Mouse (Mus musculus): ENCODE results near the gene Col12a1. TPM values are rescaled to one million over a fixed set of nuclear protein-coding genes. Genes with fewer than 3 reads are reported as not detected.
"Not testable (repeated sequence)": the region's sequence is repeated elsewhere in the genome, so short reads cannot be mapped to it uniquely, and the experiment has no call there.

Col12a1 gene
- polyA plus RNA-seq, 1 experiment from 2014 or later, result 191 TPM

- no peaks in the 10 kb centered on the region for H3K27me3 ChIP-seq
- no peak overlapping the region for H3K4me2 ChIP-seq
- H3K4me1 ChIP-seq, result no peaks in the 10 kb centered on the region
- no peak for ATAC-seq (ENCODE audit: insufficient number of reproducible peaks, low FRiP score, low TSS enrichment, low read depth)
- no peaks in the 10 kb centered on the region for H3K9me3 ChIP-seq
- 73% methylated on average over 1 of the region's 1 CpGs for WGBS
- no peak overlapping the region for H3K4me3 ChIP-seq
- no peak overlapping the region for H3K9ac ChIP-seq
- no peak overlapping the region for H3K27ac ChIP-seq
- H3K36me3 ChIP-seq, result peaks cover 38% of the 10 kb centered on the region
These were observed 32.6 kb downstream of the Col12a1 start for GRCm38 (mm10) chr9:79686049-79686448.

- Histone ChIP-seq H3K27me3 (no peaks in the 10 kb centered on the region), H3K4me1 (no peaks in the 10 kb centered on the region), H3K27ac (no peak overlapping the region), H3K4me2 (no peak overlapping the region), H3K9me3 (no peaks in the 10 kb centered on the region), H3K4me3 (no peak overlapping the region), H3K9ac (no peak overlapping the region), H3K36me3 (peaks cover 49% of the 10 kb centered on the region)
- ATAC-seq (ENCODE audit: insufficient number of reproducible peaks, low FRiP score, low TSS enrichment, low read depth), result no peak
- 79% methylated on average over 4 of the region's 4 CpGs for WGBS
These were observed 38.0 kb downstream of the Col12a1 start for GRCm38 (mm10) chr9:79680453-79681240.

GRCm38 (mm10) chr9:79668806-79669205 is 49.8 kb downstream of the Col12a1 start:
- not testable (repeated sequence) for H3K4me2 ChIP-seq; H3K27me3 ChIP-seq; H3K9ac ChIP-seq; ATAC-seq (ENCODE audit: insufficient number of reproducible peaks, low FRiP score, low TSS enrichment, low read depth); H3K4me1 ChIP-seq; H3K4me3 ChIP-seq; H3K27ac ChIP-seq; H3K9me3 ChIP-seq
- WGBS, result 91% methylated on average over 1 of the region's 1 CpGs
- H3K36me3 ChIP-seq, result peaks cover 42% of the 10 kb centered on the region

DNA sequence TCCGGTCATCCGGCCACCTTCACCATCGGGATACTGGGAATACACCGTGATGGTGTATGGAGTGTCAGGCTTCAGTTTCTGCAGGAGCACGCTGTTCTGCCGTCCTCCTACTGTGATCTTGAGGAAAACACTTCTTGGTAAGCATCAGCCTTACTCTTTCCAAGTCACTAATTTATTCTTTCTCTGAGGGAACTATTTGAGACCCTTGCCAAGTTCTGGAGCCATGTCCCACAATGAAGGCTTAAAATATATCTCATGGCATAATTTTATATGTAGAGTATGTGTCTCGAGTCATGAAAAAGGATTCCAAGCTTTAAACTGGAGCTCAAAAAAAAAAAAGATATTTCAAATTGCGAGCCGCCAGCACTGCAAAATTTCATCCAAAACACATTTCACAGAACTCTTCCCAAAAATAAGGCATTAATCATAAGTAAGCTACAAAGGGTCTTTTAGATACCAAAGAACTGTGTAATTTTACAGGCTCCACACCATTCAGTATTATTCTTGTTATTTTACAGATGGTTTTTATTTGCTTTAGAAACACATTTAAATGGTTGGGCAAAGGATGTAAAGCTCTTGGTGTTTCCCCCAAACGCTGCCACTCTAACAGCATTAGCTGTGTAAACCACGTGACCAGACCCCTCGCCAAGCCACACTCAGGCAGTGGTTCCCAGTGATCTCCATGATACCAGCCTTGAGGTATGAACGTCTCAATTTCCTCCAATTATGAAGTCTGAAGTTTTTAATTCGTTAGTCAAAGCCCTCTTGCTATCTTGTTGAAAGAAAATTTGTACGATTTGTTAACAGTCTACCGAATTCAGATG is 65.1 kb downstream of the Col12a1 start:
- H3K36me3 ChIP-seq, result peaks cover 39% of the 10 kb centered on the region
- peak overlapping the region; percentile 67; the same call in 1 of the 2 replicates for H3K27ac ChIP-seq
- H3K9me3 ChIP-seq, result no peaks in the 10 kb centered on the region
- no peak overlapping the region for H3K9ac ChIP-seq
- WGBS, result 52% methylated on average over 16 of the region's 16 CpGs
- H3K27me3 ChIP-seq, result no peaks in the 10 kb centered on the region
- peaks cover 5% of the 10 kb centered on the region; the same call in 1 of the 2 replicates for H3K4me1 ChIP-seq
- peak; percentile 75 for ATAC-seq (ENCODE audit: insufficient number of reproducible peaks, low FRiP score, low TSS enrichment, low read depth)
- H3K4me2 ChIP-seq, result no peak overlapping the region
- H3K4me3 ChIP-seq, result no peak overlapping the region

DNA sequence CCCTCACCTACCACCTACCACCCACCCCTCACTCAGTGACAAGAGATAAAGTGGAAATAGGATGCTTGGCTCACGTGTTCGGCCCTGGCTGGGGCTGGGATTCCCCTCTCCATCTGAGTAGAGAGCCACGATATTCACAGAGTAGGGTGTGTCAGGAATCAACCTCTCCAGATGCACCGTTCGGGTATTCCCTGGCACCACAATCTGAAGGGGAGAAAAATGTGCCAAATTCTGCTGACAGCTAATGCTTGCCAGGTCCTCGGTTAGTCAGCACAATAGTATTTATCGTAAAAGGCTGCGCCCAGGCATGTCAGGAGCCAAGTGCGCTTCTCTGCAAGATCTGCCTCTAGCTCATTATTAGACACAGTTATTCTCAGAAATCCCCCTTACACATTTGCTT is 70.0 kb downstream of the Col12a1 start:
- no peak for ATAC-seq (ENCODE audit: insufficient number of reproducible peaks, low FRiP score, low TSS enrichment, low read depth)
- peaks cover 3% of the 10 kb centered on the region; the same call in 1 of the 2 replicates for H3K4me1 ChIP-seq
- H3K36me3 ChIP-seq, result peaks cover 31% of the 10 kb centered on the region
- 55% methylated on average over 9 of the region's 9 CpGs for WGBS
- no peak overlapping the region for H3K4me3 ChIP-seq
- H3K27ac ChIP-seq, result no peak overlapping the region
- H3K27me3 ChIP-seq, result no peaks in the 10 kb centered on the region
- no peak overlapping the region for H3K4me2 ChIP-seq
- H3K9ac ChIP-seq, result no peak overlapping the region
- H3K9me3 ChIP-seq, result no peaks in the 10 kb centered on the region

DNA sequence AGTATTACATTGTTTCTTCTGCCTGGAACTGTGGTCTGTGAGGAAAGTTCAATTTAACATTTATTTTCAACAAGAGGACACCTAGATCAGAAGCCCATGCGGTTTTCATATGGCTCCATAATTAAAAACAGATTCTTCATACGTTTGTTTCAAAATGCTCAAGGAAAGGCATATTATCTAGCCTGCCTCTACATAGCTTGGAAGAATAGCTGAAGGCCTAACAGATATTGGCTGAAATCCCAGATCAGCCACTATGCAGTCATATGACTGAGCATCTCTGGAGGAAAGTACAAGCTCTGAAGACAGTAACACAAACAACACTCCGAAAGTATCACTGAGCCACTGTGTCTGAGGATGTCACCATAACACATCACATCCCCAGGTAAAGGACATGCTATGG is 72.9 kb downstream of the Col12a1 start:
- H3K36me3 ChIP-seq, result peaks cover 49% of the 10 kb centered on the region

DNA sequence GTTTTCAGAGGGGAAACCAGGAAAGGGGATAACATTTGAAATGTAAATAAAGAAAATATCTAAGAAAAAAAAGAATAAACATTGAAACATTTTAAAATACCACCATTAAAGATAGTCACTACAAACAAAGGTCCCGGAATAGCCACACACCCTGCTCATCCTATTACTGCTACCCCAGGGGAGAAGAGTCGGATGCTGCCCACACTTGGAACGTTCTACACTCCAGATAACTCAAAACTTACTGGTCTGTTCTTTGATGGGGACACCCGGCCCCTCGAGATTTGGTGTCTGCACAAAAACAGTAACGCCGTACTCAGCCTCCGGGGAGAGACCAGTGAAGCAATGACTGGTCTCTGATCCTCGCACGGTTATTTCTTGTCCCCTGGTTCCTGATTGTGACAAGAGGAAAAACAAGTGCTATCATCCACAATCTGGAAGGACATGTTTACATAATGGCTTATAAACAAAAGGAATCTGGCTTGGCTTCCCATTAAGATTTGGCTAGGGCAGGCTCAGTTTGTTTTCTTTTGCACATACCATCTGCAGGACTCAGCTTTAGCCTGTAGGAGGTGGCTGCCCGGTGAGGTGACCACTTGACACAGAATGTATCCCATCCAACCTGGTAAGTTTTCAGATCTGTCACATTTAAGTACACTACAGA is 79.1 kb downstream of the Col12a1 start:
- H3K36me3 ChIP-seq, result peaks cover 46% of the 10 kb centered on the region
- H3K27me3 ChIP-seq, result no peaks in the 10 kb centered on the region
- H3K9ac ChIP-seq, result no peak overlapping the region
- no peaks in the 10 kb centered on the region for H3K4me1 ChIP-seq
- no peak overlapping the region for H3K4me3 ChIP-seq
- 79% methylated on average over 11 of the region's 11 CpGs for WGBS
- no peak overlapping the region for H3K27ac ChIP-seq
- H3K4me2 ChIP-seq, result no peak overlapping the region
- ATAC-seq (ENCODE audit: insufficient number of reproducible peaks, low FRiP score, low TSS enrichment, low read depth), result no peak
- H3K9me3 ChIP-seq, result no peaks in the 10 kb centered on the region

More for the DNA sequence above, 72.9 kb downstream of the Col12a1 start:
- no peaks in the 10 kb centered on the region for H3K27me3 ChIP-seq
- H3K4me1 ChIP-seq, result peaks cover 3% of the 10 kb centered on the region; the same call in 1 of the 2 replicates
- ATAC-seq (ENCODE audit: insufficient number of reproducible peaks, low FRiP score, low TSS enrichment, low read depth), result no peak
- 37% methylated on average over 3 of the region's 3 CpGs for WGBS
- no peaks in the 10 kb centered on the region for H3K9me3 ChIP-seq
- H3K4me2 ChIP-seq, result no peak overlapping the region
- no peak overlapping the region for H3K9ac ChIP-seq
- no peak overlapping the region for H3K4me3 ChIP-seq
- H3K27ac ChIP-seq, result no peak overlapping the region

GRCm38 (mm10) chr9:79637879-79638278 is 80.8 kb downstream of the Col12a1 start:
- Histone ChIP-seq H3K27me3 (no peaks in the 10 kb centered on the region), H3K27ac (no peak overlapping the region), H3K4me3 (no peak overlapping the region), H3K9ac (no peak overlapping the region), H3K36me3 (peaks cover 48% of the 10 kb centered on the region), H3K4me2 (no peak overlapping the region), H3K9me3 (no peaks in the 10 kb centered on the region), H3K4me1 (no peaks in the 10 kb centered on the region)
- 51% methylated on average over 4 of the region's 4 CpGs for WGBS
- ATAC-seq (ENCODE audit: insufficient number of reproducible peaks, low FRiP score, low TSS enrichment, low read depth), result no peak

DNA sequence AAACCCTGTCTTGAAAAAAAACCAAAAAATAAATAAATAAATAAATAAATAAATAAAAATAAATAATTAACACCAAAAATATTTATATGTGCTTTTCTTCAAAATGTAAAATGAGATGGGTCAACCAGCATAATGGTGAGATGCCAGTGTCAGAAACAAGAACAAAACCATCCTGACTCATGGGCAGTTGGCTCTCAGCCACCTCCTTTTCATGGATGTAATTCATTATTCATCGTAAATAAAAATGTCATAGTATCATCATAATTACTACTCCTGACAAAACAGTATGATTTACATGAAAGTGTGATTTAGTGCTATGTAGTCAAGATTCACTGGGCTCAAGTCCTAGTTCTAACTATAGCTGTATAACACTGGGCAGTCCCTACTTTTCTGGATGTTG is 84.6 kb downstream of the Col12a1 start:
- 90% methylated on average over 1 of the region's 1 CpGs for WGBS
- Histone ChIP-seq H3K27me3 (no peaks in the 10 kb centered on the region), H3K9me3 (no peaks in the 10 kb centered on the region), H3K4me3 (no peak overlapping the region), H3K4me2 (no peak overlapping the region), H3K9ac (no peak overlapping the region), H3K36me3 (peaks cover 45% of the 10 kb centered on the region), H3K27ac (no peak overlapping the region), H3K4me1 (no peaks in the 10 kb centered on the region)
- ATAC-seq (ENCODE audit: insufficient number of reproducible peaks, low FRiP score, low TSS enrichment, low read depth), result no peak

DNA sequence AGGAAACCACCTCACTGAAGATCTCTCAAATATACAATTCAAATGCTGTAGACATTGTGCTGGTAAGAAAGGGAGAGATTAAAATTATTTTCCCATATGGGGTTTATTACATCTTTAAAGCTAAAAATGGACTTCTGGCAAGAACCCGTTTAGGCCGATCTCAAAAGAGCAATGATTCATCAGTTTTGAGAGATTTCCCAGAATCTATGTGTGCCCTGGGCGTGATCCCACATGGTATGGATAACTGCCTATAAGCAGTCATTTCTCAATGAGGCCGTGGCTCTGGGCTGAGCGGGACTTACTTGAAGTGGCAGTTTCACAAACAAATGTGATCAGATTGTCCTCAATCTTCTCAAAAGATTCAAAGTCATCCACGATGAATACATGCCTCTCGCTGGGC is 87.4 kb downstream of the Col12a1 start:
- H3K36me3 ChIP-seq, result peaks cover 45% of the 10 kb centered on the region

DNA sequence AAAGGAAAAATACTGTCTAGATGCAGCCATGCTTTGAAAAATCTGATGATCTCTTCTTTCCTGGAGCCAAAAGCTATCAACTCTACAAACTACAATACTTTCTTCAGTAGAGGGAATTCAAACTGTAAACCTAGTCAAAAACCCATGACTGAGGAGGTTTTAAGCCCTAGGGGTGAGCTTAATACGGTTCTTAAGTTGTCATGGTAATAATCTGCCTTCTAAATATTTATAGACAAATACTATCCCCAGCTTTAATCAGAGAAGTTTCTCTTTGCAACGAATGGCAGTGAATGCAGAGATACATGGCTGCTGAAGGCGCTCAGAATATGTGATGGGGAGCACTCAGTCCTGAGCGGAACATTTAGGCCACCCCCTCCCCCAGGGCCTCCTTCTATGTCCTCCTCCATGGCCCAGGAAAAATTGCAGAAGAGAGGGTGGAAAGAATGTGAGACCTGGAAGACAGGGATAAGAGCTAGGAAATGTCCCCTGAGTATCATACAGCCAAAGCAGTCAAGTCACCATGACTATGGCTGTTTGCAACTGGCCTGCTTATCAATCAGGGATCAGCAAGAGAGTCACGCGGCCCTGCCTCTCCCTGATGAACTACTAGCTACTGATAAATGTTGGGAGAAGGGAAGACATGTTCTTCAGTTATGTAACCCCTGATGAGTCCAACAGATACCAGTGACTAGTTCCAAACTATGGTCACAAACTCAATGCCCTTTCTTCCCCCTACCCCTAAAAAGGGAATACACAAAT is 99.6 kb downstream of the Col12a1 start:
- H3K36me3 ChIP-seq, result peaks cover 43% of the 10 kb centered on the region
- no peaks in the 10 kb centered on the region for H3K27me3 ChIP-seq
- H3K4me2 ChIP-seq, result no peak overlapping the region
- no peaks in the 10 kb centered on the region for H3K9me3 ChIP-seq
- H3K4me3 ChIP-seq, result no peak overlapping the region
- H3K27ac ChIP-seq, result no peak overlapping the region
- no peak for ATAC-seq (ENCODE audit: insufficient number of reproducible peaks, low FRiP score, low TSS enrichment, low read depth)
- no peak overlapping the region for H3K9ac ChIP-seq
- 79% methylated on average over 6 of the region's 6 CpGs for WGBS
- H3K4me1 ChIP-seq, result no peaks in the 10 kb centered on the region

More for the DNA sequence above, 87.4 kb downstream of the Col12a1 start:
- Histone ChIP-seq H3K4me1 (no peaks in the 10 kb centered on the region), H3K27me3 (no peaks in the 10 kb centered on the region), H3K4me2 (no peak overlapping the region), H3K9ac (no peak overlapping the region), H3K4me3 (no peak overlapping the region), H3K27ac (no peak overlapping the region), H3K9me3 (no peaks in the 10 kb centered on the region)
- no peak for ATAC-seq (ENCODE audit: insufficient number of reproducible peaks, low FRiP score, low TSS enrichment, low read depth)
- 68% methylated on average over 7 of the region's 7 CpGs for WGBS

Measured in limb, embryonic 15.5 days (tissue).